Mouse (Mus musculus) hindbrain, embryonic 13.5 days (tissue): ENCODE data around the gene Kbtbd13. TPM values are rescaled to one million over a fixed set of nuclear protein-coding genes. Genes with fewer than 3 reads are reported as not detected.

Experiments
- ATAC-seq: fragments of 200-750 bp; cut with Nextera tagmentation; 2 replicates; pipeline ENCODE4 v1.8.0; 2017; ENCODE audit warnings: moderate TSS enrichment; ENCODE audit not compliant: low FRiP score
- H3K27ac ChIP-seq: fragments of 300-500 bp; sonication (generic); 2 replicates; pipeline ENCODE4 v1.5.1; 2015; ENCODE audit warnings: inconsistent platforms, mild to moderate bottlenecking, moderate library complexity
- H3K27me3 ChIP-seq: fragments of 300-500 bp; sonication (generic); 2 replicates; pipeline ENCODE4 v1.6.1; 2015; ENCODE audit warnings: mild to moderate bottlenecking, inconsistent platforms
- H3K36me3 ChIP-seq: fragments of 300-500 bp; sonication (generic); 2 replicates; pipeline ENCODE4 v1.6.1; 2015; ENCODE audit warnings: mild to moderate bottlenecking, inconsistent platforms
- H3K4me1 ChIP-seq: fragments of 300-500 bp; sonication (generic); replicated peaks from 2 replicates; pipeline ENCODE4 v1.6.1; 2015; ENCODE audit warnings: inconsistent platforms
- H3K4me2 ChIP-seq: fragments of 300-500 bp; sonication (generic); 2 replicates; pipeline ENCODE4 v1.6.1; 2015; ENCODE audit warnings: inconsistent platforms, mild to moderate bottlenecking, moderate library complexity
- H3K4me3 ChIP-seq: fragments of 300-500 bp; sonication (generic); 2 replicates; pipeline ENCODE4 v1.5.1; 2015; ENCODE audit warnings: mild to moderate bottlenecking, inconsistent platforms
- H3K9ac ChIP-seq: fragments of 300-500 bp; sonication (generic); 2 replicates; pipeline ENCODE4 v1.6.1; 2015; ENCODE audit warnings: mild to moderate bottlenecking, inconsistent platforms
- H3K9me3 ChIP-seq: fragments of 300-500 bp; sonication (generic); 2 replicates; pipeline ENCODE4 v1.6.1; 2016; ENCODE audit warnings: inconsistent platforms
- whole genome bisulfite sequencing: fragments of 180-500 bp; shearing (Covaris S2); methylation state at CpG from one replicate; pipeline ENCODE4 v1.1.7; 2015; 5-methylcytosine and 5-hydroxymethylcytosine counted together
- polyA plus RNA-seq: library from polyadenylated mRNA; unstranded; fragments of >200 nt; fragmentation: Nextera tagmentation; extraction: Ambion mirVana; gene quantifications from 2 replicates; pipeline ENCODE4 v1.2.1, GENCODE M21; 2015

The Kbtbd13 gene
- polyA plus RNA-seq, 1 experiment from 2014 or later, result 0.65 TPM

DNA sequence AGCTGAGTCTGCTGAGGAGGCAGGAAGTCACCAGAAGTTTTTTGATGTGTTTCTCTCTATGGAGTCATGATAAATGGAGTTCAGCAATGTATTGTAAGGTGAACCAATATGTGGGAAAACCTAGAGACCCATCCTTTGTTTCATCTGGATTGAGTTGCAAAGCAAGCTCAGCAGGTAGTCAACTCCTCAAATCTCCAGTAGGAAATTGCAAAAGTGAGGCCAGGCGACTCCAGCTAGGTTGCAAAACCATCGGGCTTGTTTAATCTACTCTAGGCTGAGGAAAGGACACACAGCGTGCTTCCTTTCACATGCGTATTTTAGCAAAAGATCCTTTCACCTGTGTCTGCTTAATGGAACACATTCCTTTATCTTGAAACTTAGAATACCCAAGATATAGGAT is 52.3 kb downstream of the Kbtbd13 start:
- Histone ChIP-seq H3K27ac (no peak overlapping the region), H3K4me3 (no peak overlapping the region), H3K9me3 (no peaks in the 10 kb centered on the region), H3K9ac (no peak overlapping the region), H3K27me3 (0 out of 2 replicates have a peak, but pooled peaks cover 7% of the 10 kb centered on the region), H3K36me3 (no peaks in the 10 kb centered on the region), H3K4me1 (no peaks in the 10 kb centered on the region), H3K4me2 (no peak overlapping the region)
- no peak for ATAC-seq
- WGBS, result 81% methylated on average over 4 of the region's 4 CpGs

Other genes with a start within 250 kb of the Kbtbd13 start
- gene Parp16, start 196.3 kb downstream of the Kbtbd13 start, polyA plus RNA-seq, result 5.9 and 6.1 TPM in 2 replicates
- 0.57 and 0.60 TPM in 2 replicates for gene Cilp, start 126.5 kb downstream of the Kbtbd13 start, polyA plus RNA-seq
- gene Clpx, start 97.4 kb downstream of the Kbtbd13 start, polyA plus RNA-seq, result 40.9 and 46.8 TPM in 2 replicates
- 8.2 and 8.7 TPM in 2 replicates for gene Pdcd7, start 45.5 kb downstream of the Kbtbd13 start, polyA plus RNA-seq
- 2.0 and 2.3 TPM in 2 replicates for gene Ubap1l, start 30.6 kb downstream of the Kbtbd13 start, polyA plus RNA-seq
- 7.1 and 7.9 TPM in 2 replicates for gene Rasl12, start 6.9 kb upstream of the Kbtbd13 start, polyA plus RNA-seq
- gene Slc51b, start 31.3 kb upstream of the Kbtbd13 start, polyA plus RNA-seq, result not detected in 2 replicates
- gene Mtfmt, start 44.1 kb upstream of the Kbtbd13 start, polyA plus RNA-seq, result 26.1 and 27.9 TPM in 2 replicates
- gene Spg21, start 69.3 kb upstream of the Kbtbd13 start, polyA plus RNA-seq, result 136 and 144 TPM in 2 replicates
- gene Ankdd1a, start 128.5 kb upstream of the Kbtbd13 start, polyA plus RNA-seq, result 0.51 and 0.75 TPM in 2 replicates
- 5.8 and 7.6 TPM in 2 replicates for gene Plekho2, start 188.4 kb upstream of the Kbtbd13 start, polyA plus RNA-seq
- gene Pif1, start 195.5 kb upstream of the Kbtbd13 start, polyA plus RNA-seq, result 3.8 and 4.4 TPM in 2 replicates
- 5.0 and 5.4 TPM in 2 replicates for gene Rbpms2, start 238.0 kb upstream of the Kbtbd13 start, polyA plus RNA-seq